Mouse (Mus musculus): Measurements from ENCODE around the gene Arsk. TPM values are rescaled to one million over a fixed set of nuclear protein-coding genes. Genes with fewer than 3 reads are reported as not detected.

Arsk gene
- total and polyA plus RNA-seq, 2 experiments from 2014 or later: 5.1 to 6.7 TPM

- Histone ChIP-seq H3K9ac (replicated peaks; ENCODE audit: low read length) (no peak overlapping the region), H3K9me3 (ENCODE audit: low read length) (no peaks in the 10 kb centered on the region), H3K4me3 (ENCODE audit: low read length) (no peak overlapping the region), H3K27me3 (ENCODE audit: insufficient read depth, low read length) (no peaks in the 10 kb centered on the region), H3K4me1 (ENCODE audit: insufficient read depth, low read length) (peaks cover 4% of the 10 kb centered on the region; the same call in 1 of the 2 replicates), H3K36me3 (ENCODE audit: insufficient read depth, low read length) (no peaks in the 10 kb centered on the region), H3K27ac (no peak overlapping the region), H3K4me2 (ENCODE audit: low read depth, low read length) (no peak overlapping the region)
- ATAC-seq: no peak
- no peak for DNase-seq (ENCODE audit: low spot score)
- no peak for TF ChIP-seq CTCF (IDR thresholded peaks at IDR 0.05; ENCODE audit: low read depth)
- WGBS: 95% methylated on average over 2 of the region's 2 CpGs
Observed at GRCm38 (mm10) chr13:76101989-76102388, 3.5 kb upstream of the Arsk start.

GRCm38 (mm10) chr13:76098116-76098492 is 356 bp downstream of the Arsk start:
- peak overlapping the region; percentile 68 for H3K27ac ChIP-seq
- peaks cover 4% of the 10 kb centered on the region; the same call in 1 of the 2 replicates for H3K4me1 ChIP-seq (ENCODE audit: insufficient read depth, low read length)
- H3K9me3 ChIP-seq (ENCODE audit: low read length): no peaks in the 10 kb centered on the region
- no peak for TF ChIP-seq CTCF (IDR thresholded peaks at IDR 0.05; ENCODE audit: low read depth)
- peak overlapping the region; percentile 77 for H3K4me2 ChIP-seq (ENCODE audit: low read depth, low read length)
- ATAC-seq (peak; percentile 83; the same call in 1 of the 2 replicates), DNase-seq (ENCODE audit: low spot score) (peak; percentile 47)
- H3K9ac ChIP-seq (replicated peaks; ENCODE audit: low read length): peak overlapping the region; percentile 51
- H3K4me3 ChIP-seq (ENCODE audit: low read length): peak overlapping the region; percentile 77
- 1% methylated on average over 16 of the region's 16 CpGs for WGBS
- H3K36me3 ChIP-seq (ENCODE audit: insufficient read depth, low read length): no peaks in the 10 kb centered on the region
- no peaks in the 10 kb centered on the region for H3K27me3 ChIP-seq (ENCODE audit: insufficient read depth, low read length)

- Histone ChIP-seq H3K4me1 (ENCODE audit: insufficient read depth, low read length) (no peaks in the 10 kb centered on the region), H3K4me2 (ENCODE audit: low read depth, low read length) (no peak overlapping the region), H3K9ac (replicated peaks; ENCODE audit: low read length) (no peak overlapping the region), H3K27ac (no peak overlapping the region), H3K36me3 (ENCODE audit: insufficient read depth, low read length) (no peaks in the 10 kb centered on the region), H3K27me3 (ENCODE audit: insufficient read depth, low read length) (no peaks in the 10 kb centered on the region), H3K4me3 (ENCODE audit: low read length) (no peak overlapping the region), H3K9me3 (ENCODE audit: low read length) (no peaks in the 10 kb centered on the region)
- ATAC-seq (no peak), DNase-seq (ENCODE audit: low spot score) (no peak)
- TF ChIP-seq CTCF (IDR thresholded peaks at IDR 0.05; ENCODE audit: low read depth): no peak
- WGBS: 81% methylated on average over 1 of the region's 1 CpGs
Observed at GRCm38 (mm10) chr13:76074323-76074722, 24.1 kb downstream of the Arsk start.

GRCm38 (mm10) chr13:76064363-76064945 is 34.0 kb downstream of the Arsk start:
- no peak overlapping the region for H3K9ac ChIP-seq (replicated peaks; ENCODE audit: low read length)
- H3K4me2 ChIP-seq (ENCODE audit: low read depth, low read length): no peak overlapping the region
- DNase-seq (ENCODE audit: low spot score) (no peak), ATAC-seq (no peak)
- peaks cover 8% of the 10 kb centered on the region; the same call in 1 of the 2 replicates for H3K36me3 ChIP-seq (ENCODE audit: insufficient read depth, low read length)
- H3K4me3 ChIP-seq (ENCODE audit: low read length): no peak overlapping the region
- no peaks in the 10 kb centered on the region for H3K9me3 ChIP-seq (ENCODE audit: low read length)
- no peaks in the 10 kb centered on the region for H3K4me1 ChIP-seq (ENCODE audit: insufficient read depth, low read length)
- H3K27ac ChIP-seq: no peak overlapping the region
- WGBS: 86% methylated on average over 13 of the region's 13 CpGs
- H3K27me3 ChIP-seq (ENCODE audit: insufficient read depth, low read length): no peaks in the 10 kb centered on the region
- no peak for TF ChIP-seq CTCF (IDR thresholded peaks at IDR 0.05; ENCODE audit: low read depth)

GRCm38 (mm10) chr13:76063548-76063947 is 34.9 kb downstream of the Arsk start:
- no peaks in the 10 kb centered on the region for H3K9me3 ChIP-seq (ENCODE audit: low read length)
- no peak for DNase-seq (ENCODE audit: low spot score)

GRCm38 (mm10) chr13:76062569-76062968 is 35.9 kb downstream of the Arsk start:
- no peak for ATAC-seq
- H3K27ac ChIP-seq: no peak overlapping the region
- H3K4me1 ChIP-seq (ENCODE audit: insufficient read depth, low read length): no peaks in the 10 kb centered on the region
- 92% methylated on average over 3 of the region's 3 CpGs for WGBS
- H3K4me3 ChIP-seq (ENCODE audit: low read length): no peak overlapping the region
- DNase-seq (ENCODE audit: low spot score): no peak
- no peak overlapping the region for H3K9ac ChIP-seq (replicated peaks; ENCODE audit: low read length)
- H3K27me3 ChIP-seq (ENCODE audit: insufficient read depth, low read length): no peaks in the 10 kb centered on the region
- H3K36me3 ChIP-seq (ENCODE audit: insufficient read depth, low read length): peaks cover 8% of the 10 kb centered on the region; the same call in 1 of the 2 replicates
- H3K4me2 ChIP-seq (ENCODE audit: low read depth, low read length): no peak overlapping the region
- no peak for TF ChIP-seq CTCF (IDR thresholded peaks at IDR 0.05; ENCODE audit: low read depth)
- H3K9me3 ChIP-seq (ENCODE audit: low read length): no peaks in the 10 kb centered on the region

More at GRCm38 (mm10) chr13:76063548-76063947, 34.9 kb downstream of the Arsk start:
- no peak for TF ChIP-seq CTCF (IDR thresholded peaks at IDR 0.05; ENCODE audit: low read depth)
- no peak for ATAC-seq
- no peaks in the 10 kb centered on the region for H3K27me3 ChIP-seq (ENCODE audit: insufficient read depth, low read length)
- H3K4me1 ChIP-seq (ENCODE audit: insufficient read depth, low read length): no peaks in the 10 kb centered on the region
- peaks cover 8% of the 10 kb centered on the region; the same call in 1 of the 2 replicates for H3K36me3 ChIP-seq (ENCODE audit: insufficient read depth, low read length)
- no peak overlapping the region for H3K27ac ChIP-seq
- H3K9ac ChIP-seq (replicated peaks; ENCODE audit: low read length): no peak overlapping the region
- 92% methylated on average over 4 of the region's 4 CpGs for WGBS
- H3K4me3 ChIP-seq (ENCODE audit: low read length): no peak overlapping the region
- H3K4me2 ChIP-seq (ENCODE audit: low read depth, low read length): no peak overlapping the region

GRCm38 (mm10) chr13:76062126-76062525 is 36.3 kb downstream of the Arsk start:
- no peak for TF ChIP-seq CTCF (IDR thresholded peaks at IDR 0.05; ENCODE audit: low read depth)
- Histone ChIP-seq H3K4me3 (ENCODE audit: low read length) (no peak overlapping the region), H3K9me3 (ENCODE audit: low read length) (no peaks in the 10 kb centered on the region), H3K36me3 (ENCODE audit: insufficient read depth, low read length) (peaks cover 8% of the 10 kb centered on the region; the same call in 1 of the 2 replicates), H3K27me3 (ENCODE audit: insufficient read depth, low read length) (no peaks in the 10 kb centered on the region), H3K27ac (no peak overlapping the region), H3K4me2 (ENCODE audit: low read depth, low read length) (no peak overlapping the region), H3K9ac (replicated peaks; ENCODE audit: low read length) (no peak overlapping the region), H3K4me1 (ENCODE audit: insufficient read depth, low read length) (no peaks in the 10 kb centered on the region)
- WGBS: 76% methylated on average over 3 of the region's 3 CpGs
- no peak for ATAC-seq
- no peak for DNase-seq (ENCODE audit: low spot score)
